Mouse (Mus musculus) heart, postnatal 0 days (tissue): Measurements from ENCODE around the gene St8sia2.

ENCODE experiments used
- CTCF ChIP-seq: IDR thresholded peaks from 2 replicates; pipeline ENCODE4 v1.5.1; 2016; ENCODE audit warnings: antibody characterized with exemption, control low read depth, low read depth
- EP300 ChIP-seq: IDR thresholded peaks from 2 replicates; pipeline ENCODE4 v1.6.1; 2016; ENCODE audit warnings: antibody characterized with exemption, low read depth

DNA sequence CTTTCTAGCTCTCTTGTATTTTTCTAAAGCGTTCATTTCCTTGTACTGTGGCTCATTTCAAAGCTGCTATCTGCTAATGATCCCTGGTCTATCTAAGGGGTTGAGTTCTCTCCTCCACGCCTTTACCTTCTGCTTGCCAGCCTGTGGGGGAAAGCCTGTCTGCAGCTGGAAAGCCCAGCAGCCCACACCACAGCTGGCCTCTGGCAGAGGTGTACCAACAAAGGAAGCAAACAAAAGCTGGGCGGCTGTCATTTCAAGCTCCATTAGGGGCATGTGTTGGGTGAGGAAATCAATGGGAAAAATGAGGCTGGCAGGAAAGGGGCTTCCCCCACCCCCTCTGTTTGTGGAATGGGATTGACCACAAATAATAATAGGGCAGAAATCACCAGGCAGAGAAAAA is 10.7 kb upstream of the St8sia2 start:
- TF ChIP-seq CTCF (no peak), EP300 (no peak)
